Mouse (Mus musculus) kidney, postnatal 36 days (tissue): ENCODE results near the gene Cbl.
A peak's percentile ranks its signal among the peaks of the same experiment; 100 is the strongest.

Experiments
- DNase-seq, 2 experiments: peaks; one replicate each; pipeline ENCODE4 v3.0.0; 2021 to 2022; ENCODE audit warnings: mixed read lengths in 2 of 2

Gene Cbl

GRCm38 (mm10) chr9:44233802-44234478 is at the start of gene Cbl:
Gene Cbl (minus strand): TSS chr9:44234049.
- peak; percentile 98 for DNase-seq

GRCm38 (mm10) chr9:44283183-44283582 is 49.3 kb upstream of the Cbl start:
- DNase-seq = no peak

- DNase-seq = no peak
Observed at GRCm38 (mm10) chr9:44269973-44270372, 36.1 kb upstream of the Cbl start.

GRCm38 (mm10) chr9:44269077-44269476 is 35.2 kb upstream of the Cbl start:
- DNase-seq = peak; percentile 39 to 74

- peak in 1 of 2 experiments; percentile 14 for DNase-seq
Observed at GRCm38 (mm10) chr9:44268432-44268831, 34.6 kb upstream of the Cbl start, which contains the start of gene Nlrx1. Gene Nlrx1 (minus strand): TSS chr9:44268599.

GRCm38 (mm10) chr9:44268027-44268360 is 34.1 kb upstream of the Cbl start:
- DNase-seq = peak; percentile 95 to 99

- DNase-seq = peak; percentile 43 to 55
Observed at GRCm38 (mm10) chr9:44267319-44268026, 33.6 kb upstream of the Cbl start.

- DNase-seq = no peak
Observed at GRCm38 (mm10) chr9:44266478-44267226, 32.8 kb upstream of the Cbl start.

- no peak for DNase-seq
Observed at GRCm38 (mm10) chr9:44261388-44261787, 27.5 kb upstream of the Cbl start.

GRCm38 (mm10) chr9:44259014-44259413 is 25.2 kb upstream of the Cbl start:
- no peak for DNase-seq

GRCm38 (mm10) chr9:44256213-44256612 is 22.4 kb upstream of the Cbl start:
- DNase-seq = peak in 1 of 2 experiments; percentile 25

- DNase-seq = no peak
Observed at GRCm38 (mm10) chr9:44255136-44255521, 21.3 kb upstream of the Cbl start.

- DNase-seq = no peak
Observed at GRCm38 (mm10) chr9:44254508-44255135, 20.8 kb upstream of the Cbl start.

GRCm38 (mm10) chr9:44253441-44253840 is 19.6 kb upstream of the Cbl start:
- DNase-seq = no peak

GRCm38 (mm10) chr9:44251314-44251713 is 17.5 kb upstream of the Cbl start, which contains the start of gene Pdzd3:
Gene Pdzd3 (minus strand): TSS chr9:44251471.
- peak; percentile 82 to 92 for DNase-seq

GRCm38 (mm10) chr9:44250445-44250844 is 16.6 kb upstream of the Cbl start:
- peak in 1 of 2 experiments; percentile 31 for DNase-seq

GRCm38 (mm10) chr9:44249181-44250146 is 15.6 kb upstream of the Cbl start:
- peak; percentile 83 to 86 for DNase-seq

- DNase-seq = peak; percentile 27 to 43
Observed at GRCm38 (mm10) chr9:44247907-44248306, 14.1 kb upstream of the Cbl start.

GRCm38 (mm10) chr9:44243621-44244020 is 9.8 kb upstream of the Cbl start:
- peak; percentile 55 to 76 for DNase-seq

GRCm38 (mm10) chr9:44241418-44241817 is 7.6 kb upstream of the Cbl start:
- no peak for DNase-seq

- DNase-seq = no peak
Observed at GRCm38 (mm10) chr9:44240911-44241310, 7.1 kb upstream of the Cbl start.

GRCm38 (mm10) chr9:44240399-44240798 is 6.5 kb upstream of the Cbl start, which contains the start of gene Ccdc153:
Gene Ccdc153 (plus strand): TSS chr9:44240676.
- DNase-seq = no peak
